Mouse (Mus musculus) left cerebral cortex, postnatal 25 days (tissue): ENCODE data around the gene Hoxb1. TPM values are rescaled to one million over a fixed set of nuclear protein-coding genes. Genes with fewer than 3 reads are reported as not detected.

Source experiments
- DNase-seq, 2 experiments: peaks; one replicate each; pipeline ENCODE4 v3.0.0; 2022; ENCODE audit warnings: low spot score in 2 of 2, mixed read lengths in 1 of 2
- intact Hi-C: fragments of 180-260 bp; cut with DNase I; formaldehyde crosslinking; loops from one replicate; pipeline ENCODE4 v1.15.1; 2025
- total RNA-seq, 2 experiments: library from RNA; stranded (reverse); gene quantifications; 2 replicates each; pipeline ENCODE4 v1.2.3; 2021

Hoxb1 gene
- total RNA-seq, 2 experiments from 2014 or later, result not detected

DNA sequence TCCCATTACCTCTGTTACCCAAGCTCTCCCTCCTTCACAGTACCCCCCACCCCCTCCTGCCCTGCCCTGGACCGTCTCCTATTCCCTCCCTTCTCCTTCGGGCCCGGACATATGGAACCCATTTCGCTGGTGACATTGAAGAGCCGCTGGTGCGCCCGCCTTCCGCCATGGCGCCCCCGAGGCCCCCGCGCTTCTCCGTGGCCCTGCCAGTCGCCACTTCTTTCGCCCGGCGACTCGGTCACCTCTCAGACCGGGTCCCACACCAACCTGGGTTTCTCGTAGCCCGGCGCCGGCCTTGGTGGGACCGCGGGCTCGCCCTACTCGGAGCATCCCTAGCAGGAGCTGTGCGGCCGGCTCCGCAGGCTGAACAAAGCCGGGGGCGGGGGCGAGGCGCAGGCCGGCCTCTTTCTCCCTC, 32.9 kb upstream of the Hoxb1 start:
- intact Hi-C loops, result loop anchor here (10.0 kb wide), 1 partner anchor 418 kb away; the partner anchor contains the start of gene B4galnt2
- no peak for DNase-seq

DNA sequence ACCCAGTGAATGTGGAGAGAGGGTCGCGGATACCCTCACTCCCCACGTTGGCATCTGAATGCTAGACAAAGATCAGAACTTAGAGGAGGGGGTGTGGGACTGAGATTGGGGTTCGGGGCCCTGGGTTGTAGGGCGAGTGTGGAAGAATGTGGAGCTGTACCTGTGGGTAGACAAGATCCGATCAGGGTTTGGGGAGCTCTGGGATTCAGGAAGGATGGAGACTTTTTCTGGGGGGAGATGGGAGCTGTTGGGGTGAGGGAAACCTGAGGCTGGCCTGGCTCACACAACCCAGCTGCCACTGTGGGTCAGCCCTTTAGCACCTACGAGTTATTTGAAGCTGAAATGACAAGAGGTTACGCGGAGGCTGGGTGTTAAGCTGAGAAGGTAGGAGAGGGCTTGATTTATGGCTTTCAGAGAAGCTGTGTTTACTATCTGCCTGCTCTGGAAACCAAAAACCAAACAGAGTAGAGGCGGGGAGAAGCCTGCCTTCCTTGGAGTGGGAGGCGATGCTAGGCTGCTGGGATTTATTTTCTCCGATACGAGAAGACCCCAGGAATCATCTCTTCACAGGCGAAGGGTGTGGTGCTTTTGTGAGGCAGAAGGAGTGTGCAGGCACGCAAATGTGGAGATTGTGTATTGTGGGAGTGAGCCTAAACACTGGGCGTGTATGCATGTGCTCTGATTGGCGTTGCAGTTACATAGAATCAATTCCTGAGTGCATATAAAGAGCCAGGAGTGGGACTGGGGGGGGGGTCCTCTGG, 32.1 kb upstream of the Hoxb1 start:
- no peak for DNase-seq
- intact Hi-C loops, result loop anchor here (10.0 kb wide), 1 partner anchor 419 kb away; the partner anchor contains the start of gene B4galnt2

DNA sequence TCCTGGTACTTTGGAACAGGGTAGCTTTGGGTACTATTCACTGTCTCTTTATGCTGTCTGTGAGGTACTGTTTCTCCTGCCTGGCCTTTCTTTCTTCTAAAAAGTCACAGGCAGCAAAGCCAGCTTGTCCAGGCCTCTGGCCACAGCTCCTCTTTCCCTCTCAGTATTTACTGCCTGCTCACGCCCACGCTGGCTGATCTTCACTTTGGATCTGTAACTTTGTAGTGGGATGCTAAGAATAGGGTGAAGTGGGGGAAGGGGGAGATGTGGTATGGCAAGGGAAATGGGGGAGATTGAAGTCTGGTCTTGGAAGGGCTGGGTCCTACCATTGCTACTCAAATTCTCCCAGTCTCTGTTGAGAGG, 31.6 kb upstream of the Hoxb1 start:
- DNase-seq, result no peak
- intact Hi-C loops, result loop anchor here (10.0 kb wide), 1 partner anchor 419 kb away; the partner anchor contains the start of gene B4galnt2

DNA sequence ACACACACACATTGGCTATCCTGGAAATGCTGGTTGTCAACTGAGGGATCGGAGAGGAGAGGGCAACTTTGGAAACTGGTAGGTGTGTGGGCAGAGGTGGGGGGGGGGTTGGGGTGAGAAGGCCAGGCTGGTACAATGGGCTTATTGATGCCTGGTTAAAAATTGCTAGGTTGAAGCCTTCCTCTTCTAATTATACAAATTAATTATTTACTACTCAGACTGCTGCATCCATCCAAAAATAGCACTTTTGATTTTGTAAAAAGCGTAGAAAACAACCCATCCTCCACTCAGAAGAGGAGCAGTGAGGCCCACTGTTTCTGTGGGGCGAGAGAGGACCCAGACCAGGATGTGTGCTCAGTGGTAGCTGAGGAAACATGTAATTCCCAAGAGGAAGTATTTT, 30.6 kb upstream of the Hoxb1 start:
- intact Hi-C loops, result loop anchor here (10.0 kb wide), 1 partner anchor 420 kb away; the partner anchor contains the start of gene B4galnt2
- DNase-seq, result no peak

DNA sequence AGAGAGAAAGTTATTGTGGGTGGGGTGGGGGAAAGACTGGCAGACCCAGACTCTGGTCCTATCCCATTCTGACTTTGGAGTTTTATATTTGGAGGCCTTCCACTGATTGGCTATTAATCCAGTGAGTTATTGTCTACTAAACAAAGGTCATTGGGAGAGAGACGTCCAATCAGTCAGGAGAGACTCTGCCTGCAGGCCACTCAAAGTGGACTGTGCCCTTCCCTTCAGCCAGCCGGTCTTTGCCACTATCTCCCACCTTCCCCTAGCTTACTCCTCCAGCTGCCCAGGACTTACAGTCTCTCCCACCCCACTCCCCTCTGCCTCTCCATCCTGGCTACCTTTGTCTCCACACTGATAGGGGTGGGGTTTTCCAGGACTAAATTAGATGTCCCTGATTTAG, 29.0 kb upstream of the Hoxb1 start:
- intact Hi-C loops, result loop anchor here (10.0 kb wide), 1 partner anchor 422 kb away; the partner anchor contains the start of gene B4galnt2
- DNase-seq, result no peak

DNA sequence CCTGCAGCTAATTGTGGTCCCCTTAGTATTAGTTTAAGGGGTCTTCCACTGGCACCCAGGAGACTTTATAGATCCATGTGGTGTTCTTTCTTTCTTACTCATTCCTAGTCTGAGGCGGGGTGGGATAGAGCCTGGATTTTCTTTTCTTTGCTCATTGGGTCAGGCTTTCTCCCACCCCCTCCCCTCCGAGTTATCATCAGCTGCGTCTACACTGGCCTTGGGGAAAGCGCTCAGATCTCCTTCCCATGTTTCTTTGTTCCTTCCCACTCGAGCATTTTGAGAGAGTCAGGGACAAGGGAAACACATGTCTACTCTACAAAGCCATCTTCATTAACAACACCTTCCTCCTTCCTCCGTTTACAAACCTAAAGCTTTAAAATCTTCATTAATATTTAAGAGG, 28.5 kb upstream of the Hoxb1 start:
- DNase-seq, result no peak
- intact Hi-C loops, result loop anchor here (10.0 kb wide), 1 partner anchor 422 kb away; the partner anchor contains the start of gene B4galnt2

DNA sequence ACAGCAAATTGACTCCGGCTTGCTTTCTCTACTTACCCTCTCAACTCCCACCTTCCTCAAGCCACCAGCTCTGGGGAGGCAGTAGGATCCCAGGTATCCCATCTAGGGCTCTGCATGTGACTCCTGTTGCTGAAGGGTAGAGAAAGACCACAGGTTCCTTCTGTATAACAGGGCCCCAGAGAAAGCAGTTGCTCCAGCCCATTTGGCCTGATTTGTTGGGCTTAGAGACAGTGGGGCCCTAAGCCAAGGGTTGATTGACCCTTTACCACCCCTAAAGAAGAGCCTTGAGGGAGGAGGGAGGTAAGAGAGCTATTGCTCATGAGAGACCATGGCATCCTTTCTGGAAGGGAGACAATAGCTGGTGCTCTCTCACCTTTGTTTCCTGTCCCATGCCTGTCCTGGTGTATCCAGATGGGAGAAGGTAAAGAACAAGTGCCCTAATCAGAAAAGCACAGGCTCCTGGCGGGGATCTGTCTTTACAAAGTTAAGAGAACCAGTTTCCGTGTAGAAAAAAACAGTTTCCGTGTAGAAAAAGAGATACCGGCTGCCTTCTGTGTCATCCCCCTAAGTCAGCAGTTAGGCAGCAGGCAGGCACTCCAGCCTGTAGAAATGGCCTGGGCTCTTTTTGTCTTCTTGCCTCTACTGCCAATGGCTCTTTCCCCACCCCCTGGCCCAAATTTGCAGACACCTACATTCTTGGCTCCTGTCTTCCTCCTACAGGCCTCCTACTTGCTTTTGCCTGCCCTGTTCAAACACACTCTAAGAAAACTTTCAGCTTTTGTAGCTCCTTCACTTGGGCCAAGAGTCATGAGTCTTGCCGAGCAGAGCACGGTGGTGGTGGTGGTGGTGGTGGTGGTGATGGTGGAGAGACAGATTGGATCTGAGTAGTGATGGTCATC, 26.3 kb upstream of the Hoxb1 start:
- DNase-seq, result no peak

DNA sequence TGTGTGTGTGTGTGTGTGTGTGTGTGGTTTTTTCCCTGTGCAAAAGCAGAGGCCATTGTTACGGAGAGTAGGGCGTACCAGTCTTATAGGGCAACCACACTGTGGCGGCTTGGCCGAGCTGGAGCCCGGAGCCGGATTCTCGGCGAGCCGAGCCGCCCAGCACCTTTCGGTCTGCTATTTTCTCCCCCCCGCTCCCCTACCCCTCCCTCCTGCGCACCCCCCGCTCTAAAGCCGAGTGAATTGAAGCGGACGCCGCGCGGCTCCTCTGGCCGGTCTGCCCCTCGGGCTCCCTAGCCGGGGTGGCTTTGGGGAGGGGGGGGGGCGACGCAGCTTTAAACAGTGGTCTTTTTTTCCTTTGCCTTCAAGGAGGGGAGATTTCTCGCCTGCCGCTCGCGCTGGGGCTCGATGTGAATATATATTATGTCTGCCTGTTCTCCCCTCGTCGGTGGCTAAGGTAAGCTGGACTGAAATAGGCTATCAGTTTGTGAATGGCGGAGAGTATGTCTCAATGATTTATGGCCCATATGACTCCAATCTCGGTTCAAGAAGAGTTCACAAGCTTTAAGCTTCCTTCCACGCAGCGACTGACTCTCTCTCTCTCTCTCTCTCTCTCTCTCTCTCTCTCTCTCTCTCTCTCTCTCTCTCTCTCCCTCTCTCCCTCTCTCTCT, 24.7 kb upstream of the Hoxb1 start:
- DNase-seq, result no peak
- intact Hi-C loops, result loop anchor here (5.0 kb wide), 2 partner anchors 139 to 164 kb away; no protein-coding TSS in a partner anchor

More for the DNA sequence above, 26.3 kb upstream of the Hoxb1 start:
- intact Hi-C loops, result loop anchor here (10.0 kb wide), 1 partner anchor 424 kb away; the partner anchor contains the start of gene B4galnt2

DNA sequence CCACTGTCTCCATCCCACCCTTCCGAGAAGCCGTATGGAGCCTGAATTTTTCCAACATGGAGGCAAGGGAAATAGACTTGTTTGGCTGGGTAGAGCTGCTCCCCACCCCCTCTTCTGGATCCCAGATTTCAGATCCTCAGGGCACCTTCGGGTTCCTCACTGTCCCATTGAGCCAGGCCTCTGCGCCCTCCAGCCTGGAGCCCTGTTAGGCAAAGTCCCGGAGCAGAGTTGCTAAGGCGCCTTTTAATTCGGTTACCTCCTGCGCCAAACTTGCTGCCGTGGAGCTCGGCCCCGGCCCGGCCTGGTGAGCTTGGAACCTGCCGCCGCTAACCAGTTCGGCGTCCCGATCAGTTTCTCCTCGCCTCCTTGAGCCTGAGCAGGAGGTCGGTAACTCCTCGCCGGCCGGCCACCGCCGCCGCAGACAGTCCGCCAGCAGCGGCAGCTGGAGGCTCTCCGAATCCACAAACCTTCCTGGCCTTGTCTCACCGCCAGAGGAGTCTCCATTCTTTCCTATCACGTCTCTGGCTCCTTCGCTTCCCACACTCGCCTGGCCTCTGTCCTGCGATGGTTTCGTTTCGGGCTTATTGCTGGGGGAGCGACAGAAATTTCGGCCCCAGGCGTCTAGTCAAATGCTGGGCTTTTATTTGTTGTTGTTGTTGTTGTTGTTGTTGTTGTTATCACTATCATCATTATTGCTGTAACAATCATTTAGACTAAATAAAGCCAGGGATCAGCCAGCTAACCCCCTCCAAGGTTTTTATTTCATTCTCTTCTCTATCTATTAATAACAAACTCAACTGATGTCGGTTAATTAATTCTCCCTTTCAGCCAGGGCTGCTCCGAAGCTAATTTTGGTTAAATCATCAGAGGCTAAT, 23.6 kb upstream of the Hoxb1 start:
- DNase-seq, result peak in 1 of 2 experiments; percentile 6
- intact Hi-C loops, result loop anchor here (5.0 kb wide), 2 partner anchors 140 to 165 kb away; no protein-coding TSS in a partner anchor

DNA sequence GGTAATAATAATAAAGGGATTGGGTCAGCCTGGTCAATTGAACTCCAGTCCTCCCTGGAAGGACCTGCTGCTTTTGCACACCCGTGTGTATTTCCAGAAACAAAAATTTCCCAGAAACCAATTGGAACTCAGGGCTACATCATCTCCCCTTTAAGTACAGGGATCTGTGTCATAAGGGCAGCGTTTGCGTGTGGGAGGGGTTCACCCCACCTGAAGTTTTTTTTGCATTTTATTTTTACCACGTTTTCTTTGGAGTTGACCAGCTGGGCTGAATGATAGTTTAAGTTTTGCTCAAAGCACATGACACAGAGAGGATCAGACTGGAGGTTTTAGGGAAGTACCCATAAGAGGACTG, 23.0 kb upstream of the Hoxb1 start:
- intact Hi-C loops, result loop anchor here (5.0 kb wide), 2 partner anchors 140 to 165 kb away; no protein-coding TSS in a partner anchor
- no peak for DNase-seq

DNA sequence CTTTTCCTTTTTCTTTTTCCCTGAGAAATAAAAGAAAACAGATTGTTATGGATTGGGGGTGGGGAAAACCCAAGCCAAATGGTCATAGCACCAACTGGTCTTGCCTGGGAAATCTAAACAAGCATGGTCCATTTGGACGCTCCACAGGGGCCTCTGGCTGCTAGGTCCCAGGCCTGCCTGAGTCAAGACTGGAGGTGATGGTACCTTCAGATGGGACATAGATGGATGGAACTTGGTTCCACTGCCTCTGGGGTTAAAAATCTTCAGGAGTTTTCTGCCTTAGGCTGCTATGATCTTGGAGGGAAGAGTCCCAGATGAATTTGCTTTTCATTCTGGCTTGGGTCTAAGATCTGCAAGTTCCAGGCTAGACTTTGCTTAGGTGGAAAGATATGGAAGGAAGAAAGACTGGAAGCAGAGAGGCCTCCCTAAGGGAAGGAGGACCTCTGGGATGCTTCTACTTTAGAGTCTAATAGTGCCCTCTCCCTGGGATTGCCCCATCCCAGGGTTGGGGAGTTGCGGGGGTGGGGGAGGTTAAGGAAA, 22.3 kb upstream of the Hoxb1 start:
- intact Hi-C loops, result loop anchor here (5.0 kb wide), 2 partner anchors 141 to 166 kb away; no protein-coding TSS in a partner anchor
- DNase-seq, result no peak

DNA sequence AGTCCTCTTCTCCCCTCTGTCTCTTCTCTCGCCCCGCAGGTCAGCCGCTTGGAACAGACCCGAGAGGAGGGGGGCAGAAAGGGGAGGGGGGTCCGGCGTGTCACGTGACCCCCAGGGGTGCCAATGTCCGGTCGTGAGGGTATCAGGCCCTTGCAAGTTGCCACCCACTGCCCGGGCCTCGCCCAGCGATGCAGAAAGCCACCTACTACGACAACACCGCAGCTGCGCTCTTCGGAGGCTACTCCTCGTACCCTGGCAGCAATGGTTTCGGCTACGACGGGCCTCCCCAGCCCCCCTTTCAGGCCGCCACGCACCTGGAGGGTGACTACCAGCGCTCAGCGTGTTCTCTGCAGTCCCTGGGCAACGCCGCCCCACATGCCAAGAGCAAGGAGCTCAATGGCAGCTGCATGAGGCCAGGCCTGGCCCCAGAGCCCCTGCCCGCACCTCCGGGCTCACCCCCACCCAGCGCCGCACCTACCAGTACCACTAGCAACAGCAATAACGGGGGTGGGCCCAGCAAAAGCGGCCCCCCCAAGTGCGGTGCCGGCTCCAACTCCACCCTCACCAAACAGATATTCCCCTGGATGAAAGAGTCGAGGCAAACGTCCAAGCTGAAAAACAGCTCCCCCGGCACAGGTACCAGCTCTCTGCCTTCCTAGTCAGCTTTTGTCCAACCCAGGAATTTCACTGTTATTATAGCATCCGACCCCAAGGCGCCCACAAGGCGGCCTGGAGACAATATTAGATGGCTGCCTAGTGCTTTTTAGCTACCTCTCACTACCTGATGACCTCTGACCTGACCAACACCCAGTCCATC, 21.3 kb upstream of the Hoxb1 start:
- DNase-seq, result no peak
- intact Hi-C loops, result loop anchor here (5.0 kb wide), 2 partner anchors 142 to 167 kb away; no protein-coding TSS in a partner anchor

DNA sequence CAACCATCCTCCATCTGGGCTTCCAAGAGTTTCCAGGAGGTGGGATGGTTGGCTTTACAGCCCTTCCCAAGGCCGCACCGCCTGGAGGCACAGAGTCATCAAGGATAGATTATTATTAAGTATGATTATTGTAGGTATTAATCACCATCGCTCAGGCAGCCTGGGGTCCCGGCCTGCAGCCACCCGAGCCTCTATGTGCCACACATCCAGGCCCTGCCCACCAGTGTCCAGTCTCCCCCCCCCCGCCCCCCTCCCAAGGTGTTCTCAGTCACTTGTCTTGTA, 20.7 kb upstream of the Hoxb1 start:
- intact Hi-C loops, result loop anchor here (5.0 kb wide), 2 partner anchors 143 to 168 kb away; no protein-coding TSS in a partner anchor
- no peak for DNase-seq

DNA sequence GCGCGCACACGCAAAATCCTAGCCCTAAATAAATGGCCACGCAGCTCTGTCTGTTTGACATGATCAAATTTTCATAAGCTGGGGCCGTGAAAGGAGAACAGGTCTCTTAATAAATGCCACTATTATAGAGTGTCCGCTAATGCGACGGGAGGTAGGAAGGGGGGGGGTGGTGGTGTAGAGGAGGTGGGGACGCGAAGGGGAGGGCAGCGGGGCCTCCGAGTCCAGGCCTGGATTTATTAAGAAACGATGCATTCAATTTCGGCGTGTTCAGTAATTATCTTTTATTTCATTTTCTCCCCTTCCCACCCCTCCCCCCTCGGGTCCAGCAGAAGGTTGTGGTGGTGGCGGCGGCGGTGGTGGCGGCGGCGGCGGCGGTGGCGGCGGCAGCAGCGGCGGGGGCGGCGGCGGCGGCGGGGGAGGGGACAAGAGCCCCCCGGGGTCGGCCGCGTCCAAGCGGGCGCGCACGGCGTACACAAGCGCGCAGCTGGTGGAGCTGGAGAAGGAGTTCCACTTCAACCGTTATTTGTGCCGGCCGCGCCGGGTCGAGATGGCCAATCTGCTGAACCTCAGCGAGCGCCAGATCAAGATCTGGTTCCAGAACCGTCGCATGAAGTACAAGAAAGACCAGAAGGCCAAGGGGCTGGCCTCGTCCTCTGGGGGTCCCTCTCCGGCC, 20.2 kb upstream of the Hoxb1 start:
- DNase-seq, result no peak
- intact Hi-C loops, result no loop called here

DNA sequence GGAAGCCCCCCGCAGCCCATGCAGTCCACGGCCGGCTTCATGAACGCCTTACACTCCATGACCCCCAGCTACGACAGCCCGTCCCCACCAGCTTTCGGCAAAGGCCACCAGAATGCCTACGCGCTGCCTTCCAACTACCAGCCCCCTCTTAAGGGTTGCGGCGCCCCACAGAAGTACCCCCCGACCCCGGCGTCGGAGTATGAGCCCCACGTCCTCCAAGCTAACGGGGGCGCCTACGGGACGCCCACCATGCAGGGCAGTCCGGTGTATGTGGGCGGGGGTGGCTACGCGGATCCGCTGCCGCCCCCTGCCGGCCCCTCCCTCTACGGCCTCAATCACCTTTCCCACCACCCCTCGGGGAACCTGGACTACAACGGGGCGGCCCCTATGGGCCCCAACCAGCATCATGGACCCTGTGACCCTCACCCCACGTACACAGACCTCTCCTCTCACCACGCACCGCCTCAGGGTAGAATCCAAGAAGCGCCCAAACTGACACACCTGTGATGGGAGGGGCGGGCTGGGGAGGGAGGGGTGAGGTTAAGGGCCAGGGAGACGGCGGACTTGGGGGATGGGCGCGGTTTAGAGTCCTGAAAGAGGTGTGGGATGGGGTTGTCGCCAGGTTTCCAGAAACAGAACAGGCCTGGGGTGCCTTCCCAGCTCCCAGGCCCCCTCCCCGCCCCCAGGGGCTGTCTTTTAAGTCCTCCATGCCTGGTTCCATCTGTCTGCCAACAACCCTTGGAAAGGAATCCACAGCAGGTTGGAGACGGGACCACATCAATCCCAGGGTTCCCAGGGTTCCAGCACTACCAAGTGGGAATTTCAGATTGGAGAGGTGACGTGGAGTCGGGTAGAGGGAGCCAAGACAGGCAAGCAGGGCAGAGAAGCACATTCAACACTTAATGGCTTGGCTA, 19.4 kb upstream of the Hoxb1 start:
- no peak for DNase-seq
- intact Hi-C loops, result no loop called here

DNA sequence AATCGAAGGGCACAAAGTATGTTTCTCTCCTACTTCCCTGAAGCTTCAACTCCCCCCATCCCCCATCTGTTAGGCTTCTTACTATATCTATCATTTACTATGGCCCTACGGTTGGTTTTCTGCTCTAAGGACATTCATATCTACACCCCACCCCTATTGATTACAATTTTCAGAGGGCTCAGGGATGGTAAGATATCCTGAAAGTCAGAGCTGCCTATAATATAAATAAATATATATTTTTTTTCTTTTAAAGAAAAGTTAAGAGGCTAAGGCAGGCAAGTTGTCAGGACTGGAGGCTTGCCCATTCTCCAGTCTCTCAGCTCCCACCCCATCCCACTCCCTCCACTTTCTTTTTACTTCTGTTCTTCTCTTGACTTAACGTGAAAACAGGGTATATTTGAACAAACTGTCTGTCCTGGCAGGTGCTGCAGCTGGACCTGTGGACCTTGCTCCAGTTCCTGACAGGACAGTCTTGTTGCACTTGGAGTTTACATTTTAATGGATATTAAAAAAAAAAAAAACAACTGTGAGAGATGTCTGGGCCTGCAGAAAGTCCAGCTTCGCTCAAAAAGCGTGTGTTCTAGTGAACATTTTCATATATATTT, 18.5 kb upstream of the Hoxb1 start:
- DNase-seq, result no peak
- intact Hi-C loops, result no loop called here
